Mouse (Mus musculus) hindbrain, embryonic 16.5 days (tissue): ENCODE data around the gene Rimklb. TPM values are rescaled to one million over a fixed set of nuclear protein-coding genes. Genes with fewer than 3 reads are reported as not detected.

Experiments used
- ATAC-seq: fragments of 200-750 bp; cut with Nextera tagmentation; 2 replicates; pipeline ENCODE4 v1.8.0; 2017; ENCODE audit warnings: moderate TSS enrichment, moderate library complexity
- H3K27ac ChIP-seq: fragments of 300-500 bp; sonication (generic); 2 replicates; pipeline ENCODE4 v1.5.1; 2014; ENCODE audit warnings: low read depth, mild to moderate bottlenecking, control low read depth, low read length, moderate library complexity
- H3K27me3 ChIP-seq: fragments of 300-500 bp; sonication (generic); replicated peaks from 2 replicates; pipeline ENCODE4 v1.6.1; 2014; ENCODE audit warnings: low read length; ENCODE audit not compliant: control insufficient read depth, insufficient read depth
- H3K36me3 ChIP-seq: fragments of 300-500 bp; sonication (generic); 2 replicates; pipeline ENCODE4 v1.6.1; 2014; ENCODE audit warnings: mild to moderate bottlenecking, low read length, moderate library complexity, mixed read lengths; ENCODE audit not compliant: control insufficient read depth, insufficient read depth
- H3K4me1 ChIP-seq: fragments of 300-500 bp; sonication (generic); 2 replicates; pipeline ENCODE4 v1.6.1; 2014; ENCODE audit warnings: low read depth, low read length; ENCODE audit not compliant: control insufficient read depth, insufficient read depth
- H3K4me2 ChIP-seq: fragments of 300-500 bp; sonication (generic); 2 replicates; pipeline ENCODE4 v1.6.1; 2014; ENCODE audit warnings: mild to moderate bottlenecking, low read length, control low read depth, moderate library complexity
- H3K4me3 ChIP-seq: fragments of 300-500 bp; sonication (generic); 2 replicates; pipeline ENCODE4 v1.5.1; 2014; ENCODE audit warnings: mild to moderate bottlenecking, low read length, control low read depth, moderate library complexity
- H3K9ac ChIP-seq: fragments of 300-500 bp; sonication (generic); 2 replicates; pipeline ENCODE4 v1.6.1; 2014; ENCODE audit warnings: low read depth, mild to moderate bottlenecking, control low read depth, low read length, moderate library complexity
- H3K9me3 ChIP-seq: fragments of 300-500 bp; sonication (generic); 2 replicates; pipeline ENCODE4 v1.6.1; 2014; ENCODE audit warnings: mild to moderate bottlenecking, low read length, moderate library complexity; ENCODE audit not compliant: control insufficient read depth
- WGBS: fragments of 180-500 bp; shearing (Covaris S2); extraction: QIAGEN DNeasy Blood & Tissue Kit; methylation state at CpG from one replicate; pipeline ENCODE4 v1.1.7; 2014; 5-methylcytosine and 5-hydroxymethylcytosine counted together
- polyA plus RNA-seq: library from polyadenylated mRNA; unstranded; fragments of >200 nt; fragmentation: Nextera tagmentation; extraction: Ambion mirVana; gene quantifications from 2 replicates; pipeline ENCODE4 v1.2.1, GENCODE M21; 2015

Rimklb gene
- polyA plus RNA-seq, 1 experiment from 2014 or later: 105 TPM

DNA sequence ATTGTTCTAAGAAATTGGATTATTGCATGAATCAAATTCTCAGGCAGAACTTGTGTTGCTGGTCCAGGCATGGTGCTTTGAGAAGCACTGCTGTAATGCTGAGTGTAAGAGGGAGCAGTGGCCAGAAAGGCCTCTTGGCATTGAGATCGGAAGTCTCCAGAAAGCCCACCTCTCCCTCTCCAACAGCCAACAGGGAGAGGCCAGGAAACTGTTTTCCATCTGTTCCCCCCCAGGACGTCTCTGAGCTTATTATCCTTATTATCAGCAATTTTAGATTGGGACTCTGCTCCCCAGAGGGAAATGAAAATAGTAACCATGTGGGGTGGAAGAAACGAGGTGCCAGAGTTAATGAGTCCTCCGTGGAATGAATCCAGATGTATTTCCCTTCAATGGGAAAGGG, 82.2 kb downstream of the Rimklb start:
- H3K27me3 ChIP-seq: no peaks in the 10 kb centered on the region
- H3K36me3 ChIP-seq: no peaks in the 10 kb centered on the region
- H3K4me3 ChIP-seq: no peak overlapping the region
- H3K4me1 ChIP-seq: no peaks in the 10 kb centered on the region
- H3K27ac ChIP-seq: no peak overlapping the region
- H3K9me3 ChIP-seq: no peaks in the 10 kb centered on the region
- H3K9ac ChIP-seq: no peak overlapping the region
- ATAC-seq: no peak
- 36% methylated on average over 4 of the region's 4 CpGs for WGBS
- no peak overlapping the region for H3K4me2 ChIP-seq

DNA sequence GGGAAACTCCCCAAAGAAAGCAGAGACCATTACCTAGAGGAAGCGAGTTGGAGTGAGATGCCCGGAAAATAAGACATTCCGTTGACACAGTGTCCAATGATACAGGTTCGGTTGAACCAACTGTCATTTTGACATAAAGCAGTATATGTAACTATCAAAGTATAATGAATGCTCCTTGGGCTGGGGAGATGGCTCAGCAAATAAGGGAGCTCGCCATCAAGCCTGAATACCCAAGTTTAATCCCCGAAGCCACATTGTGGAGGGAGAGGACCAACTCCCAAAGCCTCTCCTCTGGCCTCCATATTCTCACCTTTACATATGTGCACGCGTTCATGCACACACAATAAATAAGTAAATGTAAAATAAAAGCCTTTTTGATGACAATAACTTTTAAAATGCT, 87.3 kb downstream of the Rimklb start:
- ATAC-seq: no peak
- Histone ChIP-seq H3K9ac (no peak overlapping the region), H3K27ac (no peak overlapping the region), H3K4me2 (no peak overlapping the region), H3K9me3 (no peaks in the 10 kb centered on the region), H3K36me3 (no peaks in the 10 kb centered on the region), H3K4me3 (no peak overlapping the region), H3K4me1 (no peaks in the 10 kb centered on the region), H3K27me3 (no peaks in the 10 kb centered on the region)
- WGBS: 94% methylated on average over 8 of the region's 8 CpGs

- H3K27me3 ChIP-seq: no peaks in the 10 kb centered on the region
- ATAC-seq: no peak
These were observed 96.3 kb downstream of the Rimklb start for GRCm38 (mm10) chr6:122402240-122402639.

GRCm38 (mm10) chr6:122400263-122400662, 98.3 kb downstream of the Rimklb start:
- H3K36me3 ChIP-seq: no peaks in the 10 kb centered on the region
- no peak overlapping the region for H3K4me3 ChIP-seq
- H3K4me2 ChIP-seq: no peak overlapping the region
- H3K4me1 ChIP-seq: no peaks in the 10 kb centered on the region
- no peaks in the 10 kb centered on the region; the same call in 1 of the 2 replicates for H3K9me3 ChIP-seq
- no peaks in the 10 kb centered on the region for H3K27me3 ChIP-seq
- H3K27ac ChIP-seq: no peak overlapping the region
- no peak overlapping the region for H3K9ac ChIP-seq
- WGBS: 80% methylated on average over 9 of the region's 9 CpGs
- ATAC-seq: no peak

More at GRCm38 (mm10) chr6:122402240-122402639, 96.3 kb downstream of the Rimklb start:
- Histone ChIP-seq H3K4me1 (no peaks in the 10 kb centered on the region), H3K36me3 (no peaks in the 10 kb centered on the region), H3K27ac (no peak overlapping the region), H3K9ac (no peak overlapping the region), H3K4me2 (no peak overlapping the region), H3K9me3 (no peaks in the 10 kb centered on the region), H3K4me3 (no peak overlapping the region)
- WGBS: 17% methylated on average over 3 of the region's 3 CpGs

Other genes starting within 250 kb of the Rimklb start
- 0.99 and 1.1 TPM in 2 replicates for gene Klrg1, start 215.9 kb downstream of the Rimklb start, polyA plus RNA-seq
- gene M6pr, start 190.0 kb downstream of the Rimklb start, polyA plus RNA-seq: 51.8 and 53.1 TPM in 2 replicates
- gene Phc1, start 158.2 kb downstream of the Rimklb start, polyA plus RNA-seq: 21.1 and 27.2 TPM in 2 replicates
- 3.6 and 3.9 TPM in 2 replicates for gene Mfap5, start 7.1 kb upstream of the Rimklb start, polyA plus RNA-seq
- 0.33 and 0.54 TPM in 2 replicates for gene Aicda, start 55.0 kb upstream of the Rimklb start, polyA plus RNA-seq
- 1.3 and 2.8 TPM in 2 replicates for gene Apobec1, start 103.7 kb upstream of the Rimklb start, polyA plus RNA-seq
- 0.06 TPM in 1 of 2 replicates, not detected in the other for gene Gdf3, start 111.3 kb upstream of the Rimklb start, polyA plus RNA-seq
- gene Dppa3, start 127.6 kb upstream of the Rimklb start, polyA plus RNA-seq: not detected in 2 replicates
- 0.08 and 0.25 TPM in 2 replicates for gene Nanog, start 208.7 kb upstream of the Rimklb start, polyA plus RNA-seq